Mouse (Mus musculus) CD4-positive helper T cell, adult 2 months (primary cell): ENCODE measurements around the gene Slc1a4.

Experiments
- DNase-seq: peaks from one replicate; pipeline ENCODE4 v3.0.0-alpha.2; 2012; ENCODE audit warnings: low read depth, missing footprints, low spot score

The Slc1a4 gene

DNA sequence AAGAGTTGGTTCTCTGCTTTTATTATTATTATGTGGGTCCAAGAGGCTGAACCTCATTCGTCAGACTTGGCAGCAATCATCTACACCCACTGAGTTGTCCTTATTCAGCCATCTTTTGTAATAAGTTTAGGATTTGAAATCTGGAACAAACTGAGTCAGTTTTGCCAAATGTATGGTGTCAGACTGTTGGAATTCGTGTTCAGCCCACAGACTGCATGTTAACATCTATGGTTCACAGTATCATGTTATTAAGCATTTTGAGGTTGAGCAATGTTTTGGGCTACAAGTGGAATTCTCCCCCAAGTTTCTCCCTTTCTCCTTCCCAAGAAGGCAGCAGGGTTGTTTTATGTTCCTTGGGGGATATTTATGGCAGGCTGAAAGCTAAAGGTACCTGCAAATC, 79.4 kb downstream of the Slc1a4 start:
- no peak for DNase-seq
